ENCODE assay signal across 30 mouse cellular contexts in genomic region chr3:28350147-28350801, GRCm38 (mm10).
A peak's percentile ranks its signal among the peaks of the same experiment; 100 is the strongest.
DNase-seq lines count a peak whose midpoint lies in the region; ATAC-seq and TF ChIP-seq lines count a peak whose summit lies in the region.
"Had no signal": no experiment of that assay in that cellular context is flagged by ENCODE, and none has a peak within 500 bp of the region (broad histone marks: within the 10 kb centered on the region; RNA-seq: fewer than 3 reads in every experiment).

No protein-coding gene starts in this region.

- no peak overlapping the region for H3K4me3 ChIP-seq in forebrain, embryonic 15.5 days
- no peak overlapping the region for H3K4me3 ChIP-seq in forebrain, embryonic 14.5 days (ENCODE audit: low read depth, low read length)
- no peak overlapping the region for H3K4me3 ChIP-seq in liver, embryonic 16.5 days (ENCODE audit: low read depth, low read length)
- H3K4me3 ChIP-seq in CH12.LX (replicated peaks in 1 of 3; ENCODE audit: low read depth in 2 of 3, low read length in 2 of 3, poor library complexity in 1 of 3): no peak overlapping the region
- H3K4me3 ChIP-seq: embryonic facial prominence, embryonic 13.5 days; erythroblast, embryonic 14.5 days; gastrocnemius, adult 2 months; limb, embryonic 12.5 days; midbrain, embryonic 12.5 days; neural tube, embryonic 13.5 days had no signal

- TF ChIP-seq EP300 in CH12.LX (IDR thresholded peaks at IDR 0.05; ENCODE audit: low read length): no peak

- 81% methylated on average over 10 of the region's 10 CpGs for WGBS in forebrain, embryonic 15.5 days
- 82% methylated on average over 10 of the region's 10 CpGs for WGBS in forebrain, embryonic 14.5 days
- 58% methylated on average over 10 of the region's 10 CpGs for WGBS in liver, embryonic 16.5 days (ENCODE audit: insufficient replicate concordance)

- peaks cover 27% of the 10 kb centered on the region for H3K4me1 ChIP-seq in forebrain, embryonic 15.5 days
- H3K4me1 ChIP-seq in forebrain, embryonic 14.5 days (ENCODE audit: control insufficient read depth, insufficient read depth, low read length): peaks cover 5% of the 10 kb centered on the region
- H3K4me1 ChIP-seq in liver, embryonic 16.5 days (ENCODE audit: control insufficient read depth, low read depth, low read length): no peaks in the 10 kb centered on the region
- no peaks in the 10 kb centered on the region for H3K4me1 ChIP-seq in CH12.LX (ENCODE audit: control insufficient read depth in 1 of 2, insufficient read depth in 2 of 2)
- H3K4me1 ChIP-seq: embryonic facial prominence, embryonic 13.5 days; midbrain, embryonic 12.5 days had no signal

- peak overlapping the region; percentile 27; the same call in 1 of the 2 replicates for H3K27ac ChIP-seq in forebrain, embryonic 15.5 days (replicated peaks)
- no peak overlapping the region for H3K27ac ChIP-seq in forebrain, embryonic 14.5 days (ENCODE audit: low read depth, low read length)
- H3K27ac ChIP-seq in liver, embryonic 16.5 days (ENCODE audit: low read length): no peak overlapping the region
- no peak overlapping the region for H3K27ac ChIP-seq in CH12.LX (ENCODE audit: insufficient read depth, low read depth)
- H3K27ac ChIP-seq: embryonic facial prominence, embryonic 13.5 days; gastrocnemius, adult 2 months; hindbrain, embryonic 14.5 days; limb, embryonic 12.5 days; liver, embryonic 14.5 days; midbrain, embryonic 12.5 days; neural tube, embryonic 13.5 days; stomach, postnatal 0 days had no signal

- no peaks in the 10 kb centered on the region for H3K79me2 ChIP-seq in CH12.LX (replicated peaks; ENCODE audit: control insufficient read depth, extremely low read depth, insufficient read depth, poor library complexity, severe bottlenecking)

- H3K9me3 ChIP-seq in forebrain, embryonic 15.5 days: no peaks in the 10 kb centered on the region
- H3K9me3 ChIP-seq in forebrain, embryonic 14.5 days (replicated peaks; ENCODE audit: control insufficient read depth, low read length): no peaks in the 10 kb centered on the region
- no peaks in the 10 kb centered on the region for H3K9me3 ChIP-seq in liver, embryonic 16.5 days (replicated peaks; ENCODE audit: control insufficient read depth, low read length)
- H3K9me3 ChIP-seq in CH12.LX (replicated peaks; ENCODE audit: low read length): peaks cover 68% of the 10 kb centered on the region
- H3K9me3 ChIP-seq: embryonic facial prominence, embryonic 13.5 days; limb, embryonic 12.5 days; midbrain, embryonic 12.5 days; neural tube, embryonic 13.5 days had no signal

- DNase-seq in forebrain, embryonic 14.5 days (ENCODE audit: low spot score): no peak
- DNase-seq in layer of hippocampus, adult 11-12 months (ENCODE audit: low spot score): peak; percentile 22
- no peak for DNase-seq in layer of hippocampus, postnatal 36 days
- DNase-seq in liver (no peak), CH12.LX (ENCODE audit: extremely low read depth) (no peak)
- DNase-seq in urinary bladder, postnatal 36 days (ENCODE audit: low spot score in 2 of 2): no peak
- DNase-seq: adrenal gland, postnatal 25 days; cerebellum, adult 11-12 months; cerebellum, adult 9-11 months; embryo, embryonic 11 days; gastrocnemius, adult 2 months; gastrocnemius, postnatal 36 days; heart, postnatal 10 days; kidney, adult 11 months; kidney, postnatal 14 days; lung, postnatal 14 days; right cerebral cortex, postnatal 4 days; thymus, adult 18-20 months; thymus, postnatal 25 days had no signal

- H3K4me2 ChIP-seq in forebrain, embryonic 15.5 days (replicated peaks): no peak overlapping the region
- H3K4me2 ChIP-seq in forebrain, embryonic 14.5 days (ENCODE audit: low read length): no peak overlapping the region
- no peak overlapping the region for H3K4me2 ChIP-seq in liver, embryonic 16.5 days (ENCODE audit: low read depth, low read length)
- H3K4me2 ChIP-seq in CH12.LX (ENCODE audit: insufficient read depth, low read depth, poor library complexity, severe bottlenecking): no peak overlapping the region
- H3K4me2 ChIP-seq: embryonic facial prominence, embryonic 13.5 days; heart, embryonic 11.5 days; hindbrain, embryonic 14.5 days; limb, embryonic 12.5 days; midbrain, embryonic 12.5 days; neural tube, embryonic 13.5 days had no signal

- in situ Hi-C loops in CH12.LX (cut with MboI; ENCODE audit: low pct_ligation_motif_present, low pct_unique_long_range_greater_than_20kb, low sequenced_read_pairs): no loop called here

- no peak overlapping the region for H3K9ac ChIP-seq in forebrain, embryonic 15.5 days (replicated peaks)
- no peak overlapping the region for H3K9ac ChIP-seq in forebrain, embryonic 14.5 days (ENCODE audit: low read length)
- no peak overlapping the region for H3K9ac ChIP-seq in liver, embryonic 16.5 days (ENCODE audit: low read depth, low read length)
- no peak overlapping the region for H3K9ac ChIP-seq in CH12.LX (ENCODE audit: insufficient read depth, low read depth)
- H3K9ac ChIP-seq: embryonic facial prominence, embryonic 13.5 days; hindbrain, embryonic 14.5 days; limb, embryonic 12.5 days; liver, embryonic 14.5 days; midbrain, embryonic 12.5 days; neural tube, embryonic 13.5 days had no signal

- H3K27me3 ChIP-seq in forebrain, embryonic 15.5 days: no peaks in the 10 kb centered on the region
- no peaks in the 10 kb centered on the region for H3K27me3 ChIP-seq in forebrain, embryonic 14.5 days (replicated peaks; ENCODE audit: control insufficient read depth, insufficient read depth, low read length)
- no peaks in the 10 kb centered on the region for H3K27me3 ChIP-seq in liver, embryonic 16.5 days (ENCODE audit: control insufficient read depth, insufficient read depth, low read depth, low read length)
- no peaks in the 10 kb centered on the region for H3K27me3 ChIP-seq in CH12.LX (replicated peaks)
- H3K27me3 ChIP-seq: embryonic facial prominence, embryonic 13.5 days; limb, embryonic 12.5 days; midbrain, embryonic 12.5 days; neural tube, embryonic 13.5 days had no signal

- TF ChIP-seq RAD21 in CH12.LX (IDR thresholded peaks at IDR 0.05; ENCODE audit: low read depth, low read length): no peak

- no peak for TF ChIP-seq CTCF in CH12.LX (conservative IDR thresholded peaks at IDR 0.05 in 1 of 2, IDR thresholded peaks at IDR 0.05 in 1 of 2; ENCODE audit: low read depth in 2 of 2, low read length in 2 of 2)

- H3K36me3 ChIP-seq in forebrain, embryonic 15.5 days: no peaks in the 10 kb centered on the region
- H3K36me3 ChIP-seq in forebrain, embryonic 14.5 days (ENCODE audit: control insufficient read depth, insufficient read depth, low read length): no peaks in the 10 kb centered on the region
- no peaks in the 10 kb centered on the region for H3K36me3 ChIP-seq in liver, embryonic 16.5 days (ENCODE audit: control insufficient read depth, insufficient read depth)
- no peaks in the 10 kb centered on the region for H3K36me3 ChIP-seq in CH12.LX (replicated peaks in 1 of 2; ENCODE audit: control insufficient read depth in 1 of 2, insufficient read depth in 1 of 2, low read length in 1 of 2)
- H3K36me3 ChIP-seq: embryonic facial prominence, embryonic 13.5 days; limb, embryonic 12.5 days; midbrain, embryonic 12.5 days; neural tube, embryonic 13.5 days had no signal

- no peak for ATAC-seq in forebrain, embryonic 15.5 days (replicated peaks)
- no peak for ATAC-seq in forebrain, embryonic 14.5 days
- ATAC-seq in liver, embryonic 16.5 days (ENCODE audit: low read depth): peak; percentile 32; the same call in 1 of the 2 replicates

- dilution Hi-C loops in CH12.LX (cut with MboI; ENCODE audit: extremely low pct_ligation_motif_present, extremely low pct_unique_long_range_greater_than_20kb, low sequenced_read_pairs): no loop called here

- TF ChIP-seq POLR2A in CH12.LX (IDR thresholded peaks at IDR 0.05; ENCODE audit: low read depth, low read length): no peak

TF ChIP-seq in CH12.LX, 34 proteins besides CTCF, POLR2A, EP300 and RAD21:
- TF ChIP-seq MAFK (IDR thresholded peaks at IDR 0.05; ENCODE audit: insufficient replicate concordance, low read length) (peak; percentile 57; the same call in 1 of the 2 replicates), UBTF (IDR thresholded peaks at IDR 0.05; ENCODE audit: low read depth, low read length) (no peak), POLR2AphosphoS2 (IDR thresholded peaks at IDR 0.05; ENCODE audit: low read depth, low read length) (no peak)
